Mouse (Mus musculus) small intestine, adult 2 months (tissue): ENCODE measurements at regions not wholly inside any gene's neighbourhood (a gene's known extent, or its start where the extent isn't known, plus 50 kb on each side); places are given as distances from the start of the nearest gene placed in this dataset.

Source experiments
- CTCF ChIP-seq: fragments of 200-500 bp; IDR thresholded peaks from 2 replicates; pipeline ENCODE4 v1.5.1; 2012; ENCODE audit warnings: low read depth, mild to moderate bottlenecking, control low read depth, inconsistent platforms, low read length, moderate library complexity, mixed read lengths; ENCODE audit not compliant: insufficient replicate concordance, insufficient read length; ENCODE audit errors: extremely low read depth
- POLR2A ChIP-seq: fragments of 200-500 bp; IDR thresholded peaks from 2 replicates; pipeline ENCODE4 v1.6.1; 2012; ENCODE audit warnings: low read depth, mild to moderate bottlenecking, control low read depth, inconsistent platforms, low read length, moderate library complexity

DNA sequence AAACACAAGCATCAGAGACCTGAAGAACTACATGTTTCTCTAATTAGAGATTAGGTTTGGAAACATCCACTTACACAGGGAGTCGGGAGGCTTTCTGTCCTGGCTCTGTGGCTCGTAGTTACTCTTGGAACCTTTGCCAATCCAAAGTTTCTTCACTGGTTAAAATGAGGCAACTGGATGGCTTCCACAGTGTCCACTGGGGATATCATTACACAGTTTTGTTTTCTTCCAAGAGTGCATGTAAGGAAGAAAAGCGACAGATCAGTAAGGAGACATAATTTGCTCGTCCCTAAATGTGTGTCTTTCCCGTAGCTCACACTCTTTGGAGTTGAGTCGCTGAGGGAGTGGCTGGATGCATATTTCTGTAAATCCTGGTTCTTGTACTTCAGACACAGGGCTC lies 1325.4 kb upstream of the Zeb2 start:
- TF ChIP-seq POLR2A = no peak
- TF ChIP-seq CTCF = no peak
